Mouse (Mus musculus) lung, postnatal 4 days (tissue): ENCODE data around the gene Pknox2.

Source experiments
- DNase-seq, 2 experiments: peaks; one replicate each; pipeline ENCODE4 v3.0.0; 2021

Pknox2 gene

DNA sequence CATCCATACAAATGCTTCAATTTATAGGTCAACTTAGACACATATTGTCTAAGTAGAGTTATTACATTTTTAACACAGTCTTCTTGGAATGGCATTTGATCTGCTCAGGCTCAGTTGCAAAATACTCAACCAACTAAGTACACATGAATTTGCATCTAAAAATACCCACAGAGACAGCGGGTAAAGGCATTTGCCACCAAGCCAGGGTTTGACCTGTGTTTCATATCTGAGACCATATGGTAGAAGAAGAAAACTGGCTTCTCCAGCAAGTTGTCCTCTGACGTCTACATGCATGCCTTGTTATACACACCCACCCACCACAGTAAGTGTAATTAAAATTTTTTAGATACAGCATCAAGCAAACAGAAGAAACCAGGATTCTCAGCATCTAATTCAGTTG lies 273.4 kb downstream of the Pknox2 start:
- no peak for DNase-seq

DNA sequence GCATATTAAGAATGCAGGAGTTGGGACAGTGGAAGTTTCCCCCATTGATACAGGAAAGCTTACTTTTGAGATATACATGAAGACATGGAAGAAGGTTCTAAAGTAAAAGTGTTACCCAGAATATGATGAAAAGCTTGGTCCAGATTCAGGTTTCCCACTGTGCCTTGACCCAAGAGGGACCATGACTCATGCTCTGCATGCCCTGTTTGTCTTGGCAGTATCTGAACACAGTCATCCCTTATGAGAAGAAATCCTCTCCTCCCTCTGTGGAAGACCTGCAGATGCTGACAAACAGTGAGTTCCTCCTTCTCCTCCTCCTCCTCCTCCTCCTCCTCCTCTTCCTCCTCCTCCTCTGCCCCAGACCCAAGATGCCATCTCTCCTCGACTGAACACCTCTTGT lies 276.9 kb downstream of the Pknox2 start:
- no peak for DNase-seq

DNA sequence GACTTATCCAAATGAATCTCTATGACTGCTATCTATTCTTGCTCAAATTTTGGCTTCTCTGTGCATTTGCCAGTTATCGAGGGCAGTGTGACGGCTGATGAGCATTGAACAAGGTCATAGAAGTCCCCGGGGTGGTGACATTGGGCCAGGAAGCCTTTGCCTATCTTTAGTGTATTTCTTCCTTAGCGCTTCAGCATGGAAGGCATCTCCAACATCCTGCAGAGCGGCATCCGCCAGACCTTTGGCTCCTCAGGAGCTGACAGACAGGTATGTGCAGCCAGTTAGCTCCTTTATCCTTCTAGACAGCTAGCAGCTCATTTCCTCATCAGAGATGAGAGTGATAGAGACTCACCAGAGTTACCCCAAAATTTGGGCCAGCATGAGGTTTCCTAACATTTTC lies 278.5 kb downstream of the Pknox2 start:
- DNase-seq: no peak

DNA sequence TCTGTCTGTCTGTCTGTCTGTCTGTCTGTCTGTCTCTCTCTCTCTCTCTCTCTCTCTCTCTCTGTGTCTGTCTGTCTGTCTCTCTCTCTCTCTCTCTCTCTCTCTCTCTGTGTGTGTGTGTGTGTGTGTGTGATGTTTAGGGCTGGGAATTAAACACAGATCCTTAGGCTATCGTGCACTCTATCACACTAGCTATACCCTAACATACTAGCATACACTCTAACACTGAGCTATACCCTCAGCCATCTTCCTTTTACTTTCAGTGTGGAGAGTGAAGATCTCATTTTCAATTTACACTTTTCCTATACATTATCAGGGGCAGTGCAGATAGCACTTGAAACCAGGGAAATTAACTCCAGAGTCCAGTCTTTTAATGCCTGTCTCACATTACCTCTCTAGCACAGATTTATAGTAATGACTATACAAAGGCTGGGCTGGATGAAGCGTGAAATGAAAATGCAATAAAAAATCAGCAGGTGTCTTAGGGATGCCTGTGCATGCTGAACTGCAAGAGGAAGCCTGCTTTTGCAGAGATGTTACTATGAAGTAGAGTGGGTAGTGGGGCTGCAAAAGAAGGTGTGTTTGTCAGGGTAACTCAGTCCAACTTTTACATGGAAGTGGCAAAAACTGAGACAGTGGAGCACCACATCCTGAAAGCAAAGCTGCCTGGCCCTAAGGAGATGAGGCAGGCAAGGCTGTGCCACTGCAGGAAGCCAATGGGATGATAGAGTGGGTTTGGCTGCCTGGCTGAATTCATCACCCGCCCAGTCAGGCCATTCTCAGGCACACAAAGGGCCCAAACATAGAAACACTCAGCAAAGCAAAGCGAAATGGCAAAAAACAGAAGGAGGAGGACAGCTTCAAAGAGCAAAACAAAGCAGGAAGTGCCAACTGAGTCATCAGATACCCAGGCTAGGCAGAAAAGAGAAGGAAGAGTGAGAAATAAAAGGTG lies 282.1 kb downstream of the Pknox2 start:
- no peak for DNase-seq

DNA sequence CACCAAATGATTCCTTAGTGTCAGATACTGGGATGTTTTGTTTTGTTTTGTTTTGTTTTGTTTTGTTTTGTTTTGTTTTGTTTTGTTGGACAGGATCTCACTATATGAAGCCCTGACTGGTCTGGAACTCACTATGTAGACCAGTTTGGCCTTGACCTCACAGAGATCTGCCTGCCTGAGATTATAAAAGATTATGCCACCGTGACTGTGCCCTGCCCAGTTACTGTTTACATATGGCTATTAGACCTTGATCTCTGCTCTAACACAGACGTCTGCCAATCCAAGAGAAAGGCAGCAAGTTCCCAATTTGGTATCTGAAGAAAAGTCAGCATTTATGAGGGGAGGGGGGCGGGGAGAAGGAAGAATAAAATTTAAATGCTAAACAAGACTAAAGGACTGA lies 283.5 kb downstream of the Pknox2 start:
- DNase-seq: no peak

DNA sequence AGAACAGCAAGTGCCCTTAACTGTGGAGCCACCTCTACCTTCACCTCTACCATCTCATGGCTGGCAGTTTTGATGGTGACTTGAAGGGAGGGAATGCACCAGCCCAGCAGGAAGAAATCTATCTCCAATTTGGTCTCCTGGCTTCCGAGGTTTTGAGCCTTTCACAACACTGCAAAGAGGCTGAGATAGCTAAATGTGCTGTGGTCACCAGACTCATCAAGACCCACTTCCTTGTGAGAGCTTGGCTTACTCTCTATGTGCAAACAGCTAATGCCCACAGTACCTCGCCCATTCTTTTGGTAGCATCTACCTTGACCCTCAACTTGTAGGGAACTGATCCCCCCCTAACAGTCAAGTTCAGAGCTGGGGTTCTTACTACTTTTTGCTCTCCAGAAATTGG lies 284.6 kb downstream of the Pknox2 start:
- DNase-seq: no peak

DNA sequence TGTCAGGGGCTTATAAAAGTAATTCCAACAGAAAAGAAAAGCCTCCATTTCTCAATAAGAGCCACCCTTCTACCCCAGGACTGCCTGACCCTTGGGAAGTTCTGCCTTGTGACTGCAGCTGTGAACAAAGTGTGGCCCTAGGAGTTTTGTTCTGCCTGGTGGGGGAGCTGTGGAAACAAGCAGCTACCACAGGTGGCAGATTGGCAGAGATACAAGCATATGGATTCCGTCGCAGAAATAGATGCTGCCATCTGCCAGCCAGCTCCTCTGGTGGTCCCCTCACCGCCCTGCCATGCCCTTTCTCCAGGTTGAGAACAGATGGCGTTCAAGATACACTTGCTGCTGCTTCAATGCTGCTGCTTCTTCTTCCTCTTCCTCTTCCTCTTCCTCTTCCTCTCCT lies 288.5 kb downstream of the Pknox2 start:
- DNase-seq: no peak

DNA sequence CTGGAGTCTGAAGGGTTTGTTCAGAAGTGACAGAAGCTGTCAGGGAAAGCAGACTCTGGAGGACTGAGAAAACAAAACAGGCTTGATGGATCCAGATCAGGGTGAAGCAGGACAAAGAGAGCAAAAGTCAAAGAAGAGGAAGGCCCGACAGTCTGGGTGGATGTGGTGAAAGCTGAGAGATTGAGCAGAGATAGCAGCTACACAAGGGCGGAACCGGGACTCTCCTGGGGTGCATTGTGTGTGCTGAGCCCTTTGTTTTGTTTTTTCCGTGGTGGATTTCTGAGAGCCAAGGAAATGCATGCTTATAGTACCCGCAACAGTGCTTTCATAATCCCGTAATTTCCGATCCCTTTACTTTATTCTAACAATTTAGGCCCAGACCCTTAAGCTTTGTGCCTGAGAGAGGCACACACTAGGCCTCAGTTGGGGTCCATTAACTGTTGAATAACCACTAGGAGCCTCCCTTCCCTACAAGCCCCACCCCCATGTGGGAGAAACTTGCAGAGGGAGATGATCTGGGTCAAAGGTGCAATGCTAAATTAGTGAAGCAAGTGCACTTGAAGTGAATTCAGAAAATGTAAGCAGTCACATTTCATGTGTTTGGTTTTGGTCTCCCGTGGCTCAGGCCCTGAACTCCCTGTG lies 289.6 kb downstream of the Pknox2 start:
- DNase-seq: no peak

DNA sequence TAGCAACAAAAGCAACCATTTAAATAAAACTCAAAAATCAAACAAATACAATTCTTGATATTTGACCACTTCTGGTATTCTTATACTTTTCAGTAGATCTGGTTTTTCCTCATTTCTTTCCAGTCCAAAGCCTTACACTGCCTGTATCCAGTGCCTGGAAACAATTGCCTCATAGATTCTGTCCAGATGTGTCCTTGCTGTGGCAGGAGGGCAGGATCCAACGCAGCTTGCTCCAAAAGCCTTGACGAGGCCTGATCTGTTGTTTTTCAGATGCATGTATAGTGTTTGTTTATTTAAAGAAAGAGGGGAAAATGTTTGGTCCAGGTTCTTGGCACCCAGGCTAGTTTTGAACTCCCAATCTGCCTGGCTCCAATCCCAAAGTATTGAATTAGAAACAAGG lies 290.9 kb downstream of the Pknox2 start:
- peak in 1 of 2 experiments; percentile 42 for DNase-seq

DNA sequence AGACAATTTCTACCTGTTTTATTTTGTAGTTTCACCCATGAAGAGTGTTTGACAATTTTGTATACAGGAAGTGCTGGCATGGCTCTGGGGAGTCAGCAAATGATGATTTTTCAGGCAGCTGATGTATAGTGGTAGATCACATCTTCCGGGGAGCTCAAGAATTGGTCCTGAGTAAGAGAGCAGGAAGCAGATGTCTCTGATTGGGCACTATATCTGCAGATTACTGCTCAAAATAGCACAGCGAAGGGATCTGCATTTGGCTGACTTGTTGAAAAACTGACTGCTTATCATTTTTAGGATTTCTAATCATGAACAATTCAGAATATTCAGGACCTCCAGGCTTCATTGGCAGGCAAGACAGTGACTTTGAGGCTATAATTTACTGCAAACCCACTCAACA lies 295.0 kb downstream of the Pknox2 start:
- no peak for DNase-seq

DNA sequence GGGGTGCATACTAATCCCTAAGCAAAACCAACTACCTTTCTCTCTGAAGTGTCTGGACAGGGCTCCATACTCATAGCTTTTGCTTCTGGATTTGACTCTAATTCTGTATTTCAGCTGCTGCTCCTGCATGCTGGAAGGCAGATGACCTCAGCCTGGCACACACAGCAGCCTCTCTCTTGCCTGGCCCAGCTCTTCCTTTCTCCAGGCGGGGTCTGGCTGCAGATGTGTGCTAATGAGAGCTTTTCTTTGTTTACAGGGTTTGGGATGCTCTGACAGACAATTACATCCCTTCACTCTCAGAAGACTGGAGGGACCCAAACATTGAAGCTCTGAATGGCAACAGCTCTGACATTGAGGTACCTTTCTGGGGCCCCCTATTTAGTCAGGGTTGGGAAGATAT lies 297.1 kb downstream of the Pknox2 start:
- DNase-seq: no peak

DNA sequence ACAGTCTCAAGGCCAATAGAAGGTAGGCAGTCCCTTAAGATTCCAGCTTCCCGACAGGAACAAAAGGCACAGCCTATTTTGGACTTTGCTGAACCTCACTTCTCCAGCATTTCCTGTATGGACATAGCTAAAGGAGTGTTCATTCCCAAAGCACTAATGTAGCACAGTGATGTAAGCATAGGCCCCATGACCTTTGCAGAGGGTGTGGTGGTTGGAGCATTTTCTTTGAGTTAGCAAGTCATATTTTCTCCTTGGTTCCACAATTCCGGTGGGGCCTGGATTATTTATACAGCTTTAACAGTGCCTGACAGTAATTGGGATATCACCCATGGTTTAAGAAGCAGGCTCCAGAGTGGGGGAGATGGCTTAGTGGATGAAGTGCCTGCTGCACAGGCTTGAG lies 298.5 kb downstream of the Pknox2 start:
- no peak for DNase-seq

DNA sequence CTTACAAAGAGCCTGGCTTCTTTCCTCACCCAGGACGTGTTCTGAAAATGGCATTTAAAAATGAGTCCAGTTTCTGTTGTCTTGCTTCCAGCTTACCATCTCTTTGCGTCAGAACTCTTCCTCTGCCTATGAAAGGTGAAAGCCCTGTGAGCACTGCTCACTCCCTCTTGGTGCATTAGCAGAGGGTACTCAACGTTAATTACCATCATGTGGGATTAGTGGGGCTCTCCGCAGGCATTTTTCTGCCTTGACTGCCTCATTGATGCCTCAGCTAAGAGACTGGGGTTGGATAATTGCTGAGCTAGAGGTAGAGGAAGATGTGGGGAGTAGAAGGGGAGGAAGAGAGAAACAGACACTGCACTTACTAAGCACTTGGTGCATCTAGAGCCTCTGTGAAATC lies 300.9 kb downstream of the Pknox2 start:
- no peak for DNase-seq
